Mouse (Mus musculus): ENCODE measurements around the gene H2afz.

- TF ChIP-seq EP300 (IDR thresholded peaks at IDR 0.05; ENCODE audit: low read depth) (no peak), CTCF (IDR thresholded peaks at IDR 0.05; ENCODE audit: low read depth) (no peak)
Measured at GRCm38 (mm10) chr3:137844263-137844662, 20.0 kb upstream of the H2afz start.
